Mouse (Mus musculus) thymus, postnatal 25 days (tissue): Measurements from ENCODE around the gene Il1rapl1.

Experiments
- DNase-seq: peaks from one replicate; pipeline ENCODE4 v3.0.0; 2022

Il1rapl1 gene

DNA sequence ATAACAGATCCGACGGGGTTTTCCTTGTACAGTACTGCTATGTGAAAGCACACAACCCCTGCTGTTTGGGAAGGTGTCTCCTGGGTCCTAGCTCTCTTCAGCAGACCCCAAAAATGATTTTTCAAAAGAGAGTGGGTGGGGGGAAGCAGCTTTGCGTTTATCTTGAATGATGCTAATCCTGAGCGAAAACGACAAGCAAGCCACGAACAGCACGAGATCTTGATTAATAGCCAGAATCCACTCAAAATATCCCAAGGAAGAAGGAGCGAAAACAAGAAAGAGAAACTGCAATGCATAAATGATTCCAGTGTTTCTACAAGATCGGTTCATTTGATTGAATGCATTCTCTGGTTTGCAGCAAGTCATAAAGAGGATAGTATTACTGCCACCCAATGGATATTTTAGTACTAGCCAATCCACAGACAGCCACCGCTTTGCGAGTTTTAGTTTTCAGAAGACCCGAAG is at the start of gene Il1rapl1:
TSS of gene Il1rapl1 (minus strand) at position 37 of the 465 bp plus-strand sequence.
- no peak for DNase-seq

DNA sequence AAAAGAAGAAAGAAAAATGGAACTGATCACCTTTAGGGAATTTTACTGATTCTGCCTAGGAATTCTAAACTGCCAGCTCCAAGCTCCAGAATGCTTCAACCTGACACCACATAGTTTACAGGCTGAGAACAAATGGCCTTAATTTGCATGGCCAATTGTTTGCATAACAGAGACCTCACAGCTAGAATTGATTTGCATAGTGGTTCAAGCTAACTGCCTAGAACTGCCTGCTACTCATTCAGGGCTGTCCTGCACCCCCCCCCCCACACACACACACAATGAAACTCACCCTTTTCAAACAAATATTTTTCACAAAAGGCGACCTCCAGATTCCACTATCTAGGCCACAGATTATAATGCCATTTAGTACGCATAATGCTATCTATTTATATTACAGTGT is 42.6 kb upstream of the Il1rapl1 start:
- DNase-seq: no peak

DNA sequence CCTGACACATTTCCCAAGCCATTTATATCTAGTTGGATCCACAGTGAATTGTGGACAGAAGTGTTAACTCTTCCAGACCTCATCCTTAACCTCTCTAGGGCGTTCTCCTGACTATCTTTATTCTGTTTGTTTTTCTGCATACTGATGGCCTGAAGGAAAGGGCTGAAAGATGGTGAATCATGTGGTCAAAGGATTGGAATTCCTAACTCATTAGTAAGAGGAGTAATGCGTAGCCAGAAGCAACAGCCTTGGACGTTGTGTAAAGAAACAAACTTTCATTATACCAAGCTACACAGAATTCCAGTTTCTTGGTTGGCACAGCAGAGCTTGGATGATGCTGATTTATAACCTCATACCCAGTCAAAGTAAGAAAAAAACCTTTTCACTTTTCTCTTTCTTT is 10.2 kb upstream of the Il1rapl1 start:
- no peak for DNase-seq

GRCm38 (mm10) chrX:88120070-88120469 is 4.6 kb upstream of the Il1rapl1 start:
- DNase-seq: no peak

- no peak for DNase-seq
Measured at GRCm38 (mm10) chrX:88117858-88118257, 2.4 kb upstream of the Il1rapl1 start.

DNA sequence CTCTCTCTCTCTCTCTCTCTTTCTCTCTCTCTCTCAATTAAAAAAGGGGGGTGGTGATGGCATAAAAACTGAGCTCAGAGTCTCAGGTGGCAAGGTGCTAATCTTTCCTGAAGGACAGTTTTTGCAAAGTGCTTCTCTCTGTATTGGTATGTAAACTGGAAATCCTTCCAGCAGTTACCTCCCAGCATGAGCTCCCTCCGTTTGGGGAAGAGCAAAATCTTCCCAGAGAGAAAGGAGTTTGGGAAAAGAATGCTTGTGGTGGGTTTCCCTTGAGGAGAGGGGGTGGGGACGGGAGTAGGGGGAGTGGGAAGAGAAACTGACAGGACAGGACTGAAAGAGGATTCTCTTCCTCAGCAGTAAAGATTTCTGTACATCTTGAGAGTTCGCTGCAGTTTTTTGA is 881 bp upstream of the Il1rapl1 start:
- DNase-seq: no peak

GRCm38 (mm10) chrX:88113561-88113960 is 1.9 kb downstream of the Il1rapl1 start:
- DNase-seq: no peak

GRCm38 (mm10) chrX:88112254-88112653 is 3.2 kb downstream of the Il1rapl1 start:
- no peak for DNase-seq

DNA sequence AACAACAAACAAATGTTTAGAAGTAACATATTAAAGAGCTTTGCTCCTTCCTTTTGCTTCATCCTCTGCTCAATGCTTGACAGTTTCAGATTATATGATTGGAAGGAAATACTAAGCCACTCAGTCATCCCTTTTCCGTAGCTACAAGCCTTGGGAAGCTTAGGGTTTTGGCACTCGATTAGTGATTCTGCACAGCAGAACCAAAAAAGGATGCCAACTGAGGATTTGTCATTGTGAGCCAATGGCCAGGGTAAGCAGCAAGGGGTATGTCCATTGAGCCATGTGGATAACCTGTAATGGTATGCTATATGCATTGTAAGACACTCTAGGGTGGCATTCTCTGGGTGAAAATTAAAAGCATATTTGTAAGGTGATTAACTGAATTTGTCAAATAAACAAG is 5.7 kb downstream of the Il1rapl1 start:
- no peak for DNase-seq

DNA sequence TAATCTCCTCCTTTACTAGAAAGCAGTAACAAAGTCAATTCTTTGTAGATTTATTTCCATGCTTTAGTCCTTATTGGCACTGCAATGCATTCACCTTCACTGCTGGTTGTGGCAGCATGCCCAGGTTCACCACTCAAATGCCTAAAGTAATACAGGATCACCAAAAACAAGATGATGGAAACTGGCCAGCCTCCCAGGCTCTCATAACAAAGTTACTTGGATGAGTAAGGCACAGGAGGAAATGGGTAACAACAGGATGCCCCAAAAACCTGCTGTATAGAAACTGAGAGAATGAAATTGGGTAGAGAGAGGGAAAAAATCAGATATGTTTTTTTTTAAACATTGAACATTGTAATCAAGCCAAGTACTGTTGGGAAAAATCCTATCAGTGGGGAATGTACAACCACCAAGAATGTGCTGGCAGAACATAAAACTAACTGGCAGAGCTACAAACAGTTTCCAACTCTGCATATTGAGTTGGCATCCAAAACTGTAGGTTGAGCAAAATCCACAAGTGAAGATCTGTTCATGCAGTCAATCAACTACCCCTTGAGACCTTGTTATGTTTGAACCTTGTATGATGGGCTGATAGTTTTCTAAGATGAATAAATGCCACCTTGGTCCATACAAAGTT is 21.4 kb downstream of the Il1rapl1 start:
- no peak for DNase-seq

DNA sequence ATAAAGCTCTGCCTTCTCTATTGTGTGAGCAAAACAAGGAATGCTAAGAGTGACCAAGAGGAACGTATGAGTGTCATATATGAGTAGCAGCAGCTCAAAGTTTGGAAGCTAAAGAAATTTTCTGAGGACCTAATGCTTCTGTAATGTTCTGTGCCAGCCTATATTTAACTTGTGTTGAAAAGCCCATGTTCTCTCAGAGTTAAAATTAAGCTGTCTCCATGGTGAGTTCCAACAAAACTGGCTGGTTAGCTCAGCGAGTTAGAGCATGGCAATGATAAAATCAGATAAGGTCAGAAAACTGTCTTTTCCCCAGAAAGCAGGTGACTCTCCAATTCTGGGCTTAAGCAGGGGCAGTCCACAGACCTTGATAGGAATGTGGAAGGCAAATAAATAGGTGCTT is 25.6 kb downstream of the Il1rapl1 start:
- DNase-seq: no peak

DNA sequence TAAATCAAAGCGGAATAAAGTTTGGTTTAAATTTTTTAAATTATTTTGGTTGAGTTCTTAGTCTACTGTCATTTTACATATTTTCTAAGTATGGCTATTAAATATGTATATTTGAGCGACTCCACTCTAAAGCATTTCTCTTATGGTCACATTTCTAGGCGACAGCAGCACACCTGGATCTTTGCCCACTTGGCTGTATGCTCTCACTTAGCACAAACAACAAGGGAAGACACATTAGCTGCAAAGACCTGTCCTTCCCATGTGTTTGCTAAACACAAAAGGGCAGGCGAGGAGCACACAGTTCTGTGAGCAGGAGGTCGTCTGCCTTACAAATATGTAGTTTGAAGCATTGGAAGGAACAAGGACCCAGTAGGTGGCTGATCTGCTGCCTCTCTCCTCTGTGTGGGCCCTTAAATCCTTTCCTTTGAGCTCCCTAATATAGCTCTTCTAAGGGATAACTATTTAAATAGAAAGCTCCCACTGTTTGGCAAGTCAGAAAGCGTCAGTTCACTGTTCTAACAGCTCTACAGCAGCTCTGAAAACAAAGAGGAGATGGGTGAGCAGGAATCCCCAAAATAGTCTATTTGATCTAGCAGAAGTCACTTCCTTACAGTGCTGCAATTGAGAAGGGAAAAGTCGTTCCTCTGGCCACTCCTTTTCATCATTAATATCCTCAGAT is 42.6 kb downstream of the Il1rapl1 start:
- no peak for DNase-seq

- no peak for DNase-seq
Measured at GRCm38 (mm10) chrX:88070368-88070767, 45.1 kb downstream of the Il1rapl1 start.

DNA sequence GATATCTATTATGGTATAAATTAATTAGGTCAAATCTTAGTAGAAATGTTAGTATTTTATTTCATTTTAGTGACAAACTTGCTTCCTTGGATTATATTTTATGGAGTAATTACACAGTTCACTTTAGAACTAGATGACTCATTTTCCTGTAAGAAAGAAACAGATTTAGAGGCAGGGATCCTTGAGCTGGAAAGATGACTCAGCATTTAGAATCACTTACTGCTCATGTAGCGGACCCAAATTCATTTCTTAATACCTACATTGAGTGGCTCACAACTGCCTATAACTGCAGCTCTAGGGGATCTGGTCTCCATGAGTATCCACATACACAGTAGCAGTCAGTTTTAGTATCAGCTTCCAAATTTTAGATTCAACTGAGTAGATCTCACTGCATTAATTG is 71.9 kb downstream of the Il1rapl1 start:
- no peak for DNase-seq

GRCm38 (mm10) chrX:88038984-88039383 is 76.5 kb downstream of the Il1rapl1 start:
- no peak for DNase-seq

- no peak for DNase-seq
Measured at GRCm38 (mm10) chrX:87897172-87897571, 218.3 kb downstream of the Il1rapl1 start.

DNA sequence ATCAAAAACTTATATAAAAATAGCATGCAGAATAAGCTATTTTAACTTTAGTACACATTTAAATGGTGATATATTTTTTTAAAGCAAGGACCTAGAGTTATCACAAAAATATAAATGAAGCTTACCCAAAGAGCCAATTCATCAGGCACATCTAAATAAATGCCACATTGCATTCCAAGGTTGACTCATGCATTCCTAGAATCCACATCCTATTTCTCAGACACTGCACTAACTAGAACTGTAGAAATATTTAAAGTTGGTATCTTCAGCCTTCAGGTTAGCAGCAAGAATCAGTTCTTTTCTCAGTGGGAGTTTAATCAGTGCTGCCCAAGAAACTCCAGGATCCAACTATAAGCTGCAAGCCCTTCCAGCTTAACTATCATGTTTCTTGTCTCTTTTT is 223.5 kb downstream of the Il1rapl1 start:
- DNase-seq: no peak

DNA sequence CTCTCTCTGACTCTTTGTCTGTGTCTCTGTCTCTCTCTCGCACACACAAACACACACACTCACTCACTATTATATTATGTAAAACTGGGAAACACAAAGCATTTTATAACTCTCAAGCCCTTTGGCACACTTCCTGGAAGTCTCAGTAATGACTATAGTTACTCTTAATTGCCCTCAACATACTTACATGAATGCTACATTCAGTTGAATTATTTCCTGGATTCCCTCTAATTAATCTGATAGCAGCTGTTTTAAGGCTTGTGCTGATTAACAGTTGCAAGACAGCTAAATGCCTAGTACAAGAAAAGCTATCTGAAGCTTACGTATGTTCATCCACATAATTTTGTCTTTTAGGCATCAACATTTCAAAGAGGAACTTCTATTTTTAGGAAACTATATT is 261.3 kb downstream of the Il1rapl1 start:
- no peak for DNase-seq

DNA sequence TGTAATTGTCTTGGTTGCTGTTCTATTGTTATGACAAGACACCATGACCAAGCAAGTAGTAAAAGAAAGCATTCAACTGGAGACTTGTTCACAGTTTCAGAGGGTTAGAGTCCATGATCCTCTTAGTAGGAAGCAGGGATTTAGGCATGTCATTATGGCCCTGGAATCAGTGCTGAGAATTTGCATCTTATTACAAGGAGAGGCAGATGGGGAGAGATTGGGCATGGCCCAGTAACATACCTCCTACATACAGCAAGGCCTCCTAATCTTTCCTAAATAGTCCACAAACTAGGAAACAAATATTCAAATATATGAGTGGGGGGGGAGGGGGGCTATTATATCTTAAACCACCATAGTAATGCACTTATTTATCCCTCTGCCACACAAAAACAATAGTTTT is 301.6 kb downstream of the Il1rapl1 start:
- DNase-seq: no peak

DNA sequence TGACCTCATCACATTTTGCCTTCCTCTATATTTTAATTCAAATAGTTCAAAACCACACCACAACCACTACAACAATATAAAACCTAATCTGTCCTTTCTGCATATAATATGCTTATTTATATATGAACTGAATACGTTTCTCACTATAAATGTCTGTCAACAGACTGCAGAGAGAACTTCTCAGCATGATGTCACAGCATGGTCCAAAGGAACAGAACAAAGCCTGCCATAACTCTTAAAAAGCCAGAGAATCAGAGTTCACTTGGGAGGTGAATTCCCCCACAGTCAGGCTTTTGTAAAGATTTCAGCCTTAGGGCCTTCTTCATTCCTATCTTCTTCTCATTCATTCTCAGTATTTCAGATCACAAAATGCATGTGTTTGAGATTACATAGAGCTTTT is 307.7 kb downstream of the Il1rapl1 start:
- DNase-seq: no peak

- no peak for DNase-seq
Measured at GRCm38 (mm10) chrX:87793011-87793410, 322.4 kb downstream of the Il1rapl1 start.

DNA sequence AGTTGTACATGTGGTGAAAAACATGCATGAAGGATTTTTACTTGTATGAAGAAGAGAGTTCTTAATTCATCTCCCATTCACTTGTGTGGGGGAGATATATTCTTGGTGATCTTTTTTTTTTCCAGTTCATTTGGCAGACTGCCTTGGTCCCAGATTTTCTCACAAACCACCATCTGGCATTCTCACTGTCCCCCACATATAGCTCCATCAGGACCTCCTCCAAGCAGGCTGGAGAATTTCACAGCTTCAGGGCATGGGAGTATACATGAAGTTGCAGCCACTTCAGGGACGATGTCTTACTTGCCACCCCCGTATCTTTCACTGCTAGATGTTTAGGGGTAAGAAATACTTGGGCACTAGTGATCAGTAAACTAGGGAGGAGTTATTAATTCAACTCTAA is 404.9 kb downstream of the Il1rapl1 start:
- DNase-seq: no peak

GRCm38 (mm10) chrX:87663856-87664255 is 451.6 kb downstream of the Il1rapl1 start:
- no peak for DNase-seq

DNA sequence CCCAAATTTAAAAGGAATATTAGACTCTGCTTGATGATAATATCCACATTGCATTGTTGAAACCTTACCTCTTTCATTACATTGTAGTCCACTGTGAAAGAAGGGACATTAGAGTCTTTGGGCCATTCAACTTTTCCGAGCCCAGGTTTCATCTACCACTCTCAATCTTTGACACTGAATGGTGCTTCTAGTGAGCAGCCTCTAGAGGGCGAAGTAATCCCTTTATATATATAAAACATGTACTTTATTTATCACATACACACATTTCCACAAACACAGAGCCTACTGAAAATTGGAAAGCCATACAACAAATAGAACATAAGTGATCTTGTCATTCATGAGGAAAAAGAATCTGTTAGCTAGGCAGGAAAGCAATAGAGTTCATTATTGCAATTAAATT is 459.8 kb downstream of the Il1rapl1 start:
- DNase-seq: no peak

- DNase-seq: no peak
Measured at GRCm38 (mm10) chrX:87600914-87601313, 514.5 kb downstream of the Il1rapl1 start.
